Mouse (Mus musculus): Measurements from ENCODE around the gene Slc25a41.

Gene Slc25a41

DNA sequence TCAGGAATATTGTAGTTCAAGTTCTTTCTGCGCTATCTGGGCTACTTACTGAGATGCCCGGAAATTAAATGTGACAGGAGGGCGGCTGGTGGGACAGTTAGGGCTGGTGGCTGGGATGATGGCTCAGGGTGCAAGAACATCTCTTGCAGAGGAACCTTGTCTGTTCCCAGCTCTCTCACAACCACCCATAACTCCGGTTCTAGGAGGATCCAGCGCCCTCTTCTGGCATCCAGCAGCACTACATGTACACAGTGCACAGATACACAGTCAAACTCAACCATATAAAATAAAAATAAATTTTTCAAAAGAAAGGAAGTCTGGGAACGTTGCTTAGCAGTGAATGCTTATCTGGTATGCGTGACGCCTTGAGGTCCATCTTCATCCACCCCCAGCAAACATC is 2.5 kb downstream of the Slc25a41 start:
- no peak for DNase-seq

GRCm38 (mm10) chr17:57032854-57033253 is 8.6 kb downstream of the Slc25a41 start:
- no peak for DNase-seq

- DNase-seq: peak; percentile 100
Observed at GRCm38 (mm10) chr17:57031661-57032420, 9.6 kb downstream of the Slc25a41 start.

- DNase-seq: peak; percentile 61
Observed at GRCm38 (mm10) chr17:57030931-57031660, 10.4 kb downstream of the Slc25a41 start, which contains the start of gene Khsrp. Gene Khsrp (minus strand): TSS chr17:57031522.

DNA sequence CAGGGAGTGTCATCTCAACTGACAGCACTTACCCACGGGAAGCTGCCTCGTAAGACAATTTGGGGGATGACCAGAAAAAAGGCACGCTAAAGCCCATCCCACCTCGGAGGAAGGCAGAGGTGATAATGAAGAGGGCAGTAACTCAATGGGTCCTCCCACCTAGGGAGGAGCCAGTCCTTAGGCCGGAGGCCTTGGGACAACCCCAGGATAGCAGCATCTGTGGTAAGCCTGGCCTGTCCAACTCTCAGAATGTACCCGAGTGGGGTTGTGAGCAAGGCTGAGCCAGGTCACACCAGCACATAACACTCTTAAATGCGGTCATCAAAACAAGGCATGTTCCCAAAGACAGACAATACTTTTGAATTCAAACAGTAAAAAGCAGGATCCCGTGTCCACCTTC is 11.8 kb downstream of the Slc25a41 start:
- DNase-seq: no peak

GRCm38 (mm10) chr17:57027471-57027870 is 14.0 kb downstream of the Slc25a41 start:
- DNase-seq: no peak

DNA sequence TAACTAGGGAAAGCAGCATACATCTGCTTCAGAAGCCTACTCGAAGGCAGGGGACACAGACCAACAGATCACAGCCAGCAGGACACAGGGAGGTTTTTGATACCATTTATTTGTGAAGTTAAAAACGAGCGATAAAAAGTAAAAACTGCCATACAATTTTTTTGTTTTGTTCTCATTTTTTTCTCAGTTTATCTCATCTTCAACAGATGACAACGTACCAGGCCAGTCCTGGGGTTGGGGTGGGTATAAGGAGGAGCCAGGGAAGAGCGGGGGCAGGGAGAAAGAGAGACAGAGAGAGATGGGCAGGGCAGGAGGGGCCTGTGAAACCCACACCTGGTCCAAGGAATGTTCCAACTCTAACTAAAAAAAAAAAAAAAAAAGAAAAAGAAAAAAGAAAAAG is 20.5 kb downstream of the Slc25a41 start:
- DNase-seq: no peak

DNA sequence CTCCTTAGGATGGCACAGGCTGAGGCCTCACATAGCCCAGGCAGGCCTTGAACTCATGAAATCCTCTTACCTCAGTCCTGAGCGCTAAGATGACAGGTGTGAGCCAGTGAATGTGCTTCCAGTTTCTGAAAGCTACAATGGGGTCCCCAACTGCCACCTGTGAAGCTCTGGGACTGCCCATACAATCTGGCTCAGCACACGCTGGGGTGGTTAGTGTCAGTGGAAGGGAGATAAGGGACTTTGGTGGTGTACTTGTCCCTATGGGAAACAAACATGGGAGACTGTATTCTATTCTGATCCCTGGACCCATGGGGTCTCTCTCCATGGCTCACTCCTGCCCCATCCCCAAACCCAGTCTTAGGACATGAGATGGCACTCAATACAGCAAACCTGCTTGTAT is 21.8 kb downstream of the Slc25a41 start:
- DNase-seq: no peak

DNA sequence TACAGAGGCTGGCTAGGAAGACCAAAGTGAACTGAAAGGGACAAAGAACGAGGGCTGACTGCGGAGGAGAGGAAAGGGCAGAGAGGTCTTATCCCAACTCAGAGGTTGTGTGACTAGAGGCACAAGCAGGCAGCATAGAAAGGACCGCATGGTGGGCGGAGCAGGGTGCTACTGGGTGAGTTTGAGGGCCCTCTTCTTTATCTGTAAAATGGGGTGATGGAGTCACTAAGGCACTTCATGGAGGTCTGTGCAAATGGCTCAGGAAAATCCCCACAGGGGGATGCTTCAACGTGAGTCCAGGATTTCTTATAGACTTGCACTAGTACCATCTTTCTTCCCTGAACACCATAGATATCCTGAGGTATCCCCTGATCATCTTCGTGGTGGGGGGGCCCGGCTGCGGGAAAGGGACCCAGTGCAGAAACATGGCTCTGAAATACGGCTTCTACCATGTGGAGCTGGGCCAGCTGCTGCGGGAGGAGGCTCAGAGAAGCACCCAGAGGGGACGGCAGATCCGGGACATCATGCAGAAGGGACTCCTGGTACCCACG is 29.1 kb downstream of the Slc25a41 start:
- no peak for DNase-seq

DNA sequence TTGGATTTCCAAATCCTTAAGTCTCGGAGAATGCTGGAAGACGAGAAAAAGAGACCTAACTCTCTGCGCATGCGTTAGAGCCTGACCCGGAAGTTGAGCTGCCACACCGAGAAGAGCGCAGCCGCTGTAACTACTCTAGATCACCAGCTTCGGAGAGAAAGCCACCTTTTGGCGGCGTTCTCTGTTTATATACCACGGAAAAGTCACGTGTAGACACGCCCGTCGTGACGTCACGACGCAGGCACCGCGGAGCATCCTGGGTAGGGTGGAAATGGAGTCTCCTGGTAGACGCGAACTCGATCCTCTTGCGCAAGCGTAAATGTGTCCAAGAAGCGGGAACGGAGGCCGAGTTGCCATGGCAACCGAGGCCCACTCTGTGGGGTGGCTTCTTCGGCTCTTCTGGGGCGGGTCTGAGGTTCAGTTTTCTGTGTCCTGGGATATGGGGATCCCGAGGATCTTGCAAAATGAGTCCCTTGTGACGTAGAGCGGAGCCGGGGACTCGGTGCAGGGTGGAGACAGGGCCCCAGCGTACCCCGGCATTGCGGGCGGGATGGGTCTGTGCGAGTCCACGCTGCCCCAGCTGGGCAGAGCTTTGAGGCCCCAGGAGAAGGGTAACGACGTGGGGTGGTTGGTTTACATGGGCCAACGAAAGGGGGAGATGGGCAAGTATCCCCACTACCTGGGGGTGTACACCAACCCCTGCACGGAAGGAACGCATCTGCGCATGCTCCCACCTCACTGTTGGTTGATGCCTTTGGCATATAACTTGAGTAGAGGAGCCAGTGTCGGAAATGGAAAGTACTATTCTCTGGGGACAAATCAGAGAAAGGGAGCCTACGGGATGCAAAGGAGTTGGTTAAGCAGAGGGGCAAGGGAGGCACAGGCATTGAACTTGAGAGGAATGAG is 30.0 kb downstream of the Slc25a41 start, which contains the start of the genes Gtf2f1 and Gm17949:
TSS of gene Gtf2f1 (minus strand) at position 53 of the 906 bp plus-strand sequence.
TSS of gene Gm17949 (plus strand) at position 234 of the 906 bp plus-strand sequence.
- peak; percentile 100 for DNase-seq

DNA sequence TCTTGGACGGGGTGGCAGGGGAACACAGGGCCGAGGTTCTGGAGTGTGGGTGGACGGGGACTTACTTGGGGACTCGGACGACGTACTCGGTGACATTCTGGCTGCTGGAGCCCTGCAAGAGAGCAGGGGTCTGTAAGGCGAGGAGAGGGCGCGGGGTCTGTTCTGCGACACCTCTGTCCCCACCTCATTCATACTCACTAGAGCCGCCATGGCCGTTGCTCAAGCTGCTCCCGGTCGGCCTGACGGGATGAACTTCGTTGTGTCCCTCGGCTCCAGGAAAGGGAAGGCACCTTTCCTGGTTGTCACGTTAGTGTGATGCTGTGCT is 30.6 kb downstream of the Slc25a41 start:
- no peak for DNase-seq

DNA sequence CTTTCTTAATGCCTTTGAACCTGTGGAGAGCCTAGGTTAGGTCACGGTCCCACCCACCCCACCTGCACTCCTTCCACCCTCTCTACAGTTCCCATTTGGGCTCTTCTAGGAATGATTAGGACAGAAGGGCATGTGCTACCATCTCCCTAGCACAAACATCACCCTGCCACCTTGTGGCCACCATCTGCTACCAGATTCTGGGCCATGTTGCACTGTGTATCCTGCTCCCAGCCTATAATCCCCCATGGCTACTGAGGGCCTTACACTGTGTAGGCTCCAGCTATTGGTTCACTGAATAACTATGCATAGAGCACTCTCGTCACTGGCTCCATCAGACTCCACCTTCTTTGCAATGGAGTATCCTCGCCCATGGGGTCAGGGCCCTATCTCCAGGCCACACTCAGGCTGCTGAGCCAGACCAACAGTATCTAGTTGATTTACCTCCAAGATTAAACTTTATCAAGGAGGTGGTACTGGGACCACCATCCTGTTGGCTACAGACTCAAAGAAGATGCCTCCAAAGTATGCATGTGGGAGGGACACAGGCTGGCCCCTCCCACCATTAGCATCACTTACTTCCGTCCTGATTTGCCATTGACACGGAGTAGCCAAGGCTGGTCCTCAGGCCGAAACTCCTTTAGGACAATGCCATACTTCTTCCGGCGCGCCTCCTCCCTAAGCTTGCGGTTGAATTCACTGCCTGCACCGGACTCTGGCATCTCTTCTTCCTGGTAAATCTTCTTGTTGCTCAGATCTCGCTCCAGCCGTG is 34.1 kb downstream of the Slc25a41 start:
- DNase-seq: peak; percentile 29

DNA sequence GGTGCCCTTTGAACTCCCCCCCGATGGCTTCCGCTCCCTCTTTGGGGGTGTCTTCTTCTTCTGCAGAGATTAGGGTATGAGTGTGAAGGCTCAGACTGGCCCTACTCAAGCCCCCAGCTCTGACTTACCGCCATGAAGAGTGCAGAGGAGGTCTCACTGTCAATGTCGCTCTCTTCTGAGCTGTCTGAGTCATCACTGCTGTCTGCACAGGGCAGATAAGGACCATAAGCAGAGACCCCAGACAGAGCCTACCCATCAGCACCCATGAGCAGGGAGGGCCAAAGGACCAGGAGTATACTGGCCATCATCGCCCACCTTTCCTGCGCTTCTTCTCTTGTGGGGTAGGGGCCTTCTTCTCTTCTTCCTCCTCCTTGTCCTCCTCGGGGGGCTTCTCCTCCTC is 37.5 kb downstream of the Slc25a41 start:
- no peak for DNase-seq

DNA sequence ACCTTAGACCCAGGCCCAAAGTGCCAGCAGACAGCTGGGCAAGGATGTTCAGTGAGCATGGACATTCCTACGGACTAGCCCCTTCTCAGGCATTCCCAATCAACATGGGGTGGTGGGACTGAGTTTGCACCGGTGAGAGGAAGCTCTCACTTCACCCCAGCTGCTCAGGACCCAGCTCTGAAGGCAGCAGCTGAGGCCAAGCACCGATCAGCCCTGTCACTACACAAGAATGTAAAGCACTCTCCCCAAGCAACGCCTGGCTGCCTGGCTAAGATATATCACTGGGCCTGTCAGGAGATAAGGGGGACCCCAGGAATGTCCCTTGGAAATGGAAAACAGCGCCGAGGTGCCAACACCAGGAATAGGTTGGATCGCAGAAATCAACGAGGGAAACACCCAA is 40.2 kb downstream of the Slc25a41 start:
- DNase-seq: no peak

DNA sequence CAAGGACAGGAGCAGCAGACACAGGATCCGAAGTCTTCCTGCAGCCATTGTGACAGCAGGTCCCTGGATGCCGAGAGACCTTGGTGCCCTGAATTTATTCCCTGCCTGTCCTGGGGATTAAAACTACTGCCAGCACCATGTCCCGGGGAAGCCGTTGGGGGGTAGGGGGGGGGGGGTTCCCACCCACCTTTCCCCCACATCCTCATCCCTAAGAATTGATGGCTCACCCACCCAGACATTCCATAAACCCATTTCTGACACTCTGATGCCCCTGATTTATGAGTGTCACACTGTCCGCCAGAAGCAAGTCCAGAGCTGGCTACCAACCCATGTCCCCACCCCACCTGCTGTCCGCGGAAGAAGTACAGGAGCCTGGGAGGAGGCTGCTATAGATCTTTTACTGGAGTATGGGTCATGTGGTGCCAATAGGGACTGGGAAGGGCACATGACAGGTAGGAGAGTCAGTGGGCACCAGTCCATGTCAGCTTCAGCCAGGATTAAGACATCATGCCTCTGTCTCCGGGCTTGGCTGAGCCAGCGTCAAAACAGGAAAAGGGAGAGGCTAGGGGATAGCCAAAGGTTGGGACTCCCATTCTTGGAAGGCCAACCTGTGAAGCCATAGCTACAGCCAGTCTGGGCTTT is 41.4 kb downstream of the Slc25a41 start, which contains the start of gene Pspn:
TSS of gene Pspn (minus strand) at position 51 of the 642 bp plus-strand sequence.
- DNase-seq: no peak

- no peak for DNase-seq
Observed at GRCm38 (mm10) chr17:56999414-56999813, 42.0 kb downstream of the Slc25a41 start.

- peak; percentile 99 for DNase-seq
Observed at GRCm38 (mm10) chr17:56997029-56997667, 44.3 kb downstream of the Slc25a41 start, which contains the start of gene Alkbh7. Gene Alkbh7 (plus strand): TSS chr17:56997339.

- no peak for DNase-seq
Observed at GRCm38 (mm10) chr17:56996506-56996905, 44.9 kb downstream of the Slc25a41 start.

DNA sequence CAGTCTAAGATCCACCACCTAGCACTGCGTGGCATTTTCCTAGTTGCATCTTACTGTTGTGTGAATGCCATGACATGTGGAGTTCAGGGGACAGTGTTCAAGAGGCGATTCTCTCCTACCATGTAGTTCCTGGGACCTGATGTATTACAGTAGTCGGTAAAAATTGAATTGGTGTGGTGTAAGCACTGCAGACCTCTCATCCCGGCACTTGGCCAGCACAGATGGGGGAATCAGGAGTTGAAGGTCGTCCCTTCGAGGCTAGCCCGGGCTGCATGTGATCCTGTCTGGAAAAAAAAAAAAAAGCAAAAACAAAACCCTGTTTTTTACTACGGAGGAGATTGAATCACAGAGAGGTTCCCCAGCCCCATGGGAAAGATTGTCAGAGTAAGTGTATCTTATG is 46.4 kb downstream of the Slc25a41 start:
- no peak for DNase-seq

GRCm38 (mm10) chr17:56990966-56991365 is 50.5 kb downstream of the Slc25a41 start:
- DNase-seq: no peak
